Mouse (Mus musculus) CD4-positive helper T cell, adult 2 months (primary cell): ENCODE data around the gene Slc44a3.

Experiments
- DNase-seq: peaks from one replicate; pipeline ENCODE4 v3.0.0-alpha.2; 2012; ENCODE audit warnings: low read depth, missing footprints, low spot score

The Slc44a3 gene

GRCm38 (mm10) chr3:121427520-121427908, 104.7 kb downstream of the Slc44a3 start:
- no peak for DNase-seq

- DNase-seq: peak; percentile 76
Measured at GRCm38 (mm10) chr3:121426621-121427519, 105.3 kb downstream of the Slc44a3 start.

GRCm38 (mm10) chr3:121425861-121426620, 106.2 kb downstream of the Slc44a3 start, which contains the start of gene Cnn3:
TSS of gene Cnn3 (plus strand) at chr3:121426497.
- peak; percentile 75 for DNase-seq

- no peak for DNase-seq
Measured at GRCm38 (mm10) chr3:121422405-121422804, 109.8 kb downstream of the Slc44a3 start.

- DNase-seq: no peak
Measured at GRCm38 (mm10) chr3:121418850-121419435, 113.3 kb downstream of the Slc44a3 start.

- no peak for DNase-seq
Measured at GRCm38 (mm10) chr3:121418251-121418601, 114.0 kb downstream of the Slc44a3 start.

GRCm38 (mm10) chr3:121417379-121418250, 114.6 kb downstream of the Slc44a3 start:
- DNase-seq: no peak

GRCm38 (mm10) chr3:121416171-121417154, 115.7 kb downstream of the Slc44a3 start:
- no peak for DNase-seq

- no peak for DNase-seq
Measured at GRCm38 (mm10) chr3:121411450-121411849, 120.8 kb downstream of the Slc44a3 start.
